Mouse (Mus musculus) brown adipose tissue, adult 24 weeks (tissue): ENCODE data around the gene Mctp1. TPM values are rescaled to one million over a fixed set of nuclear protein-coding genes. Genes with fewer than 3 reads are reported as not detected.
"Not testable (repeated sequence)": the region's sequence is repeated elsewhere in the genome, so short reads cannot be mapped to it uniquely, and the experiment has no call there.

Experiments used
- H3K27ac ChIP-seq: fragments of 200-500 bp; replicated peaks from 2 replicates; pipeline ENCODE4 v1.5.1; 2012; ENCODE audit warnings: low read depth, mild to moderate bottlenecking, low read length
- H3K4me1 ChIP-seq: fragments of 200-500 bp; 2 replicates; pipeline ENCODE4 v1.6.1; 2012; ENCODE audit warnings: low read length, mixed read lengths; ENCODE audit not compliant: control insufficient read depth, insufficient read depth, insufficient read length
- H3K4me3 ChIP-seq: fragments of 200-500 bp; 2 replicates; pipeline ENCODE4 v1.5.1; 2012; ENCODE audit warnings: low read depth, mild to moderate bottlenecking, low read length, moderate library complexity; ENCODE audit not compliant: insufficient read depth
- polyA plus RNA-seq: library from polyadenylated mRNA; stranded (reverse); fragments of >200 nt; gene quantifications from 2 replicates; pipeline ENCODE4 v1.2.4, GENCODE M21; 2012; ENCODE audit not compliant: missing spikeins, insufficient read depth, insufficient read length

The Mctp1 gene
- polyA plus RNA-seq, 1 experiment, result 2.3 TPM

GRCm38 (mm10) chr13:76971046-76971445 lies 586.7 kb downstream of the Mctp1 start:
- H3K4me1 ChIP-seq, H3K27ac ChIP-seq, H3K4me3 ChIP-seq: not testable (repeated sequence)

- H3K27ac ChIP-seq, result no peak overlapping the region
- H3K4me3 ChIP-seq, result no peak overlapping the region
- no peaks in the 10 kb centered on the region for H3K4me1 ChIP-seq
Measured at GRCm38 (mm10) chr13:77002628-77003027, 618.3 kb downstream of the Mctp1 start.

GRCm38 (mm10) chr13:77003684-77004083 lies 619.3 kb downstream of the Mctp1 start:
- Histone ChIP-seq H3K4me1 (no peaks in the 10 kb centered on the region), H3K4me3 (no peak overlapping the region), H3K27ac (no peak overlapping the region)

- Histone ChIP-seq H3K27ac (no peak overlapping the region), H3K4me3 (no peak overlapping the region), H3K4me1 (no peaks in the 10 kb centered on the region)
Measured at GRCm38 (mm10) chr13:77018851-77019250, 634.5 kb downstream of the Mctp1 start.

DNA sequence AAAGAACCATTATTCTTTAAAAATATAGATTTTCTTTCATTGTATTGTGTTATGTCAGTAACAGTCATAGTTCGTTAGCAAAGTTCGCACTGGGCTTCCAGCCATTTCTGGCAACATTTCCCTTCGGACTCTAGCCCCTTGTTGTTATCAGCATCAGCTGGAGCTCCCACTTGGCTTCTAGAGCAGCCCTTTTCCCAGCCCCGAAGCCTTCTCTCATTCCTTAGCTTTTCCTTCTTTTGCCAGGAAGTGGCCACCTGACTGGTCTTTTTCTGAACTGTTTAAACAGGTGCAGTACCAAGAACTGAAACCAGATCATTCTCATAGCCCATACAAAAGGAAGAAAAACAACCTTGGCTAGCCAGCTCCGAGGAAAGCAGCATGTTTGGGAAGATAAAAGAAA lies 645.3 kb downstream of the Mctp1 start:
- H3K27ac ChIP-seq, result no peak overlapping the region
- no peak overlapping the region for H3K4me3 ChIP-seq
- H3K4me1 ChIP-seq, result no peaks in the 10 kb centered on the region

GRCm38 (mm10) chr13:77043375-77043774 lies 659.0 kb downstream of the Mctp1 start:
- no peak overlapping the region for H3K4me3 ChIP-seq
- H3K4me1 ChIP-seq, result no peaks in the 10 kb centered on the region
- H3K27ac ChIP-seq, result no peak overlapping the region

DNA sequence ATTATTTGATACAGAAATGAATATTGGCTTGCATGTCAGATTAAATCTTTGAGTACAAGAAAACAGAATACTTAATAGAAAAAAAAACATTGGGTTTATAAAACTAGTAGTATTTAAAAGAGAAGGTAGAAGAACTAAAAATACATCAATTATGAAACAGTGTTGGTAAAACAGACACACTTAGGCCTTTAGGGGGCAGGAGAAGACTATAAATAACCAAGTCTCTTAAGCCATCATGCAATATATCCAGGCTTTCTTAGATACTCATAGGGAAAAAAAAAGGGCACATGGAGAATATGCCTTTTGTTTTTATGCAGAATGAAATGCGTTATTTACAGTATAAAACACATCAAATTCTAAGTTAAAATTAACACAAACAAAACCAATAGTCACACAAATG lies 661.0 kb downstream of the Mctp1 start:
- H3K4me3 ChIP-seq, result no peak overlapping the region
- H3K4me1 ChIP-seq, result peaks cover 2% of the 10 kb centered on the region; the same call in 1 of the 2 replicates
- no peak overlapping the region for H3K27ac ChIP-seq

DNA sequence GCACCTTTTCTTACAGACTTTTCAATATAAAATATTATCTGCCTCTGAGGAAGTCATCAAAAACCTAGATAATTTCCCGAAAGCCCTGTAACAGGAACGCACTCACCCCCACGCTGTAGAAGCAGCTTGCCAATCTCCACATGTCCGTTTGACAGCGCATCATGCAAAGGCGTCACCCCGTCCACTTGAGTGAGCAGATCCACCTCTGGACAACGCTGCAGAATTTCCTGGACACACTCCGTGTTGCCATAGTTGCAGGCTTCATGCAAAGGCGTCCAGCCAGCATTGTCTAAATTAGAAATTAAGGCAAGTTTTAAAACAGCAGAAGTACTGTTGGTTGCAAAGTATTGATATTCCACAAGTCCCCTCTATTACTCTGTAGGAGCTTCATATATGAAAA lies 662.1 kb downstream of the Mctp1 start:
- H3K4me3 ChIP-seq, result no peak overlapping the region
- no peak overlapping the region for H3K27ac ChIP-seq
- peaks cover 2% of the 10 kb centered on the region; the same call in 1 of the 2 replicates for H3K4me1 ChIP-seq

DNA sequence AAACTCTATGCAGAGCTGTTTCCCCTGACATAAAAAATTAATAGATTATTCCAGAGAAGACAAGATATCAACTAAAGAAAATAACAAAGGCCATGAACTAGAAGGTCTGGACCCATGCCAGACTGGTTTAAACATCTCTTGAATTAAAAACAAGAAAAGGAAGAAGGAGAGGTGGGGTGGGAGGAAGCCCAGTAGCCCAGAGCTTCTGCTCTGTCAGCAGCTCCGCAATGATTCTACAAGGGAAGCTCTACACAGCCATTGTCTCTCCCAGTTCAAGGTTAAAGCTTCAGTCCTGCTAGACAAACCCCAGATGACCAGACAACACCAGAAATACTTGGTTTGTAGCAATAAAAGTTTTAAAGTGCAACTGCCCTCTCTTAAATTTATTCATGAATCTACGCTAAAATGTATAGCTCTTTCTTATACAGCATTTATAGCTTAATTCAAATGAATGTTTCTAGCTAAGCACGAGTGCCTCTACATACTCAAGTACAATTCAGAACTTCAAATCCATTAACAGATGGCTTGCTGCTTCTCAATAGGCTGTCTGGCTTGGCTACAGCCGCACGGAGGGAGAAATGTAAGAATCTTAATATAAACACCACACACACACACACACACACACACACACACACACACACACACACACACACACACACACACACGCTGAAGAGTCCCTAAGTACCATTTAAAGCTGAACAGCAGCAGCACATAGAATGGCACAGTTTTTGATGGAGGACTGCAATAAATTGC lies 663.0 kb downstream of the Mctp1 start:
- H3K27ac ChIP-seq, result no peak overlapping the region
- peaks cover 2% of the 10 kb centered on the region; the same call in 1 of the 2 replicates for H3K4me1 ChIP-seq
- H3K4me3 ChIP-seq, result no peak overlapping the region

GRCm38 (mm10) chr13:77048461-77048860 lies 664.1 kb downstream of the Mctp1 start:
- Histone ChIP-seq H3K4me3 (no peak overlapping the region), H3K4me1 (peaks cover 2% of the 10 kb centered on the region; the same call in 1 of the 2 replicates), H3K27ac (no peak overlapping the region)

DNA sequence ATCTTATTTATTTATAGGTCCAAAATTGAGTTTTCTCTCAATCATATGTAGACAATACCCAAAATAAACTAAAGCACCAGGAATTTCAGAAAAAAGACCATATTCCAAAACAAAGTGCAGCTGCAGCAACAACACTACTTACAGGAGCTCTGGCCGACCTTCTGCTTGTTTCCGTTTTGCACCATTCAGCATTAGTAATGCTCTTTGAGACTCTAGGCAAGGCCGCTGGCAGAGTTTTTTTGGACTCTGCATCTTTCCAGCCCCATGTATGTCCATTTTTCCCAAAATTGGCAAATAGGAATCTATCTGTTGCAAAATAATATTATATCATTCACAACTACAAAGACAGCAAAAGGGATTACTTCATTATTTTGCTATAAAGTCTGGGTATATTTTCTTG lies 665.4 kb downstream of the Mctp1 start:
- H3K4me1 ChIP-seq, result peaks cover 2% of the 10 kb centered on the region; the same call in 1 of the 2 replicates
- no peak overlapping the region for H3K4me3 ChIP-seq
- no peak overlapping the region for H3K27ac ChIP-seq

DNA sequence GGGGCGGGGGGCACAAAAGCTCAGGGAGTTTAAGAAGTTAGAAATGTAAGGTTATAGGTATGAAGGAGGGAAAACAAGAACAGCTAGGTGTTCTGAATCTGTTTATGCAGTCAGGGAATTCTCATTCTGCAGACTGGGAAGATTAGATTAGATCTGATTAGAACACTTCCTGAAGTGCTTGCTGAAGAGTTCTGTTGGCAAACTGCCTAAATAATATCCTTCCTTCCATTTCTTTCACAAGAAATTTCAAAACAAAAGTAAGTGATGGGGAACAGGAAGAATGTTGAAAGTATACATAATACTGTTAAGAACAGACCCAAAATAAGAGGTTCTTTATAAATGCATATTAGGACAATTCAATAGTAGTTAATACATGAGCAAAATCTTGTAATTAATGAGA lies 678.9 kb downstream of the Mctp1 start:
- H3K4me1 ChIP-seq, result no peaks in the 10 kb centered on the region
- H3K27ac ChIP-seq, result no peak overlapping the region
- H3K4me3 ChIP-seq, result no peak overlapping the region

GRCm38 (mm10) chr13:77068847-77069246 lies 684.5 kb downstream of the Mctp1 start:
- no peaks in the 10 kb centered on the region for H3K4me1 ChIP-seq
- no peak overlapping the region for H3K4me3 ChIP-seq
- no peak overlapping the region for H3K27ac ChIP-seq

DNA sequence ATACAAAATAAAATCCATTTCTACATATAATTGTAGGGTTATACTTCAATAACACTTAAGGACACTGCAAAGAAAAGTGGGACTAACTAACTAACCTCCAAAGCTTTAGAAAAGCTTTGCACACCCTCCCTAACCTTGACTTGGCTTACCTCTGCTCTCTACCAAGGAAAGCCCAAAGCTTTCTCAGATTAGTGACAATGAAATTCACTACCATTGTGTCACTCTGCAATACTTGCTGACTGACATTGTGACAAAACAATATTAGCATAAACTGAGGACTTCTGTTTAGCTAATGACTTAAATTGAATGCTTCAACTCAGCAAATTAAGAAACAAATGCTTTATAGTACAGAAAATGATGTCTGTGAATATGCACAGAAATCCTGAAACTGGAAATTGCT lies 687.7 kb downstream of the Mctp1 start:
- no peak overlapping the region for H3K4me3 ChIP-seq
- no peak overlapping the region for H3K27ac ChIP-seq
- no peaks in the 10 kb centered on the region for H3K4me1 ChIP-seq
